Mouse (Mus musculus) forebrain, postnatal 0 days (tissue): Measurements from ENCODE around the gene Tnfrsf8. TPM values are rescaled to one million over a fixed set of nuclear protein-coding genes. Genes with fewer than 3 reads are reported as not detected.
"Not testable (repeated sequence)": the region's sequence is repeated elsewhere in the genome, so short reads cannot be mapped to it uniquely, and the experiment has no call there.

ENCODE experiments used
- ATAC-seq: fragments of 200-750 bp; cut with Nextera tagmentation; 2 replicates; pipeline ENCODE4 v1.8.0; 2017; ENCODE audit warnings: mild to moderate bottlenecking, moderate library complexity
- DNase-seq: peaks from one replicate; pipeline ENCODE4 v3.0.0-alpha.2; 2015
- H3K27ac ChIP-seq: fragments of 300-500 bp; sonication (generic); 2 replicates; pipeline ENCODE4 v1.5.1; 2014; ENCODE audit warnings: low read depth, mild to moderate bottlenecking, antibody characterized with exemption, low read length, moderate library complexity, mixed read lengths
- H3K27me3 ChIP-seq: fragments of 300-500 bp; sonication (generic); 2 replicates; pipeline ENCODE4 v1.6.1; 2014; ENCODE audit warnings: mild to moderate bottlenecking, low read length, mixed read lengths; ENCODE audit not compliant: insufficient read depth
- H3K36me3 ChIP-seq: fragments of 300-500 bp; sonication (generic); 2 replicates; pipeline ENCODE4 v1.6.1; 2014; ENCODE audit warnings: mild to moderate bottlenecking, moderate library complexity; ENCODE audit not compliant: insufficient read depth
- H3K4me1 ChIP-seq: fragments of 300-500 bp; sonication (generic); 2 replicates; pipeline ENCODE4 v1.6.1; 2014; ENCODE audit warnings: antibody characterized with exemption; ENCODE audit not compliant: insufficient read depth
- H3K4me2 ChIP-seq: fragments of 300-500 bp; sonication (generic); 2 replicates; pipeline ENCODE4 v1.6.1; 2014; ENCODE audit warnings: low read depth, mild to moderate bottlenecking, moderate library complexity
- H3K4me3 ChIP-seq: fragments of 300-500 bp; sonication (generic); 2 replicates; pipeline ENCODE4 v1.5.1; 2014; ENCODE audit warnings: low read depth, low read length, mixed read lengths
- H3K9ac ChIP-seq: fragments of 300-500 bp; sonication (generic); 2 replicates; pipeline ENCODE4 v1.6.1; 2014; ENCODE audit warnings: mild to moderate bottlenecking
- H3K9me3 ChIP-seq: fragments of 300-500 bp; sonication (generic); 2 replicates; pipeline ENCODE4 v1.6.1; 2016; ENCODE audit warnings: low read length
- CTCF ChIP-seq: sonication (generic); IDR thresholded peaks from 2 replicates; pipeline ENCODE4 v1.5.1; 2016; ENCODE audit warnings: antibody characterized with exemption, control low read depth, low read depth
- WGBS: fragments of 180-500 bp; shearing (Covaris S2); extraction: QIAGEN DNeasy Blood & Tissue Kit; methylation state at CpG from one replicate; pipeline ENCODE4 v1.1.7; 2014; 5-methylcytosine and 5-hydroxymethylcytosine counted together
- polyA plus RNA-seq: library from polyadenylated mRNA; unstranded; fragments of >200 nt; fragmentation: Nextera tagmentation; extraction: Ambion mirVana; gene quantifications from 2 replicates; pipeline ENCODE4 v1.2.1, GENCODE M21; 2015
- total RNA-seq: library from RNA; depleted of rRNA; stranded (reverse); fragments of >200 nt; gene quantifications from 2 replicates; pipeline ENCODE4 v1.2.3, GENCODE M21; 2014; rRNA removed

Gene Tnfrsf8
- 1.1 and 3.3 TPM in 2 replicates for total RNA-seq
- polyA plus RNA-seq = 0.80 and 1.5 TPM in 2 replicates

DNA sequence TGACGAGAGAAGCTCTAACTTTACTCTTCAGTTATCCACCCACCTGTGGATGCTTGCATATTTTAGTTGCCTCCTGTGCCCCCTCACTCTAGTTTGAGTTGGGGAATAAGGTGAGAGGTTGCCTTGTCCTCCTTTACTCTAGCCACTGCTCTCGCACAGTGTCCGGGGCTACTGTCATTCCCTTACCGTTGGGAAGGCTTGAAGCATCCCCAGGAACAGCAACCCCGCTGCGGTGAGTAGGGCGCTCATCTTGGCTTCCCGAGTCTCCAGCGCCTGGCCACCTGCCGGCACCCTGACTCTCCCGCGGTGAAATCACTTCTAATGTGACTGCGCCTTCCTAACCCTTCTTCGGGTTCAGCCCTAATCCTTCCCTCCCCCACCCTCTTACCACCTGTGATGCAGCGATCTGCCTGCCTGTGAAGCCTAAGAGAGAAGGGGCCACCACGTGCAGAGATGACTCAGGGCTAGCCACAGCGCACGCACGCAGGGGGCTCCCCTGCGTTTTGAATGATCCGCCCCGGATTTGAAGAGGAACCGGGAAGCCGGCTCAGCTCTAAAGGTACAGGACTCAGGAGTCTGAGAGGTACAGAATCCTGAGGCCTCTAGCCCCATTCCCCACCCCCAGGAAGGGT lies at the start of gene Tnfrsf8:
Gene Tnfrsf8, minus strand, starts transcription at position 329 of the 632 bp plus-strand sequence.
- ATAC-seq (no peak), DNase-seq (no peak)
- no peak for TF ChIP-seq CTCF
- H3K27me3 ChIP-seq = no peaks in the 10 kb centered on the region
- H3K36me3 ChIP-seq = no peaks in the 10 kb centered on the region
- no peak within 1 kb of the TSS for H3K4me2 ChIP-seq
- H3K4me1 ChIP-seq = no peaks in the 10 kb centered on the region
- no peaks in the 10 kb centered on the region for H3K9me3 ChIP-seq
- no peak within 1 kb of the TSS for H3K4me3 ChIP-seq
- no peak within 1 kb of the TSS for H3K27ac ChIP-seq
- WGBS = 2% methylated on average over 24 of the region's 24 CpGs
- H3K9ac ChIP-seq = no peak within 1 kb of the TSS

DNA sequence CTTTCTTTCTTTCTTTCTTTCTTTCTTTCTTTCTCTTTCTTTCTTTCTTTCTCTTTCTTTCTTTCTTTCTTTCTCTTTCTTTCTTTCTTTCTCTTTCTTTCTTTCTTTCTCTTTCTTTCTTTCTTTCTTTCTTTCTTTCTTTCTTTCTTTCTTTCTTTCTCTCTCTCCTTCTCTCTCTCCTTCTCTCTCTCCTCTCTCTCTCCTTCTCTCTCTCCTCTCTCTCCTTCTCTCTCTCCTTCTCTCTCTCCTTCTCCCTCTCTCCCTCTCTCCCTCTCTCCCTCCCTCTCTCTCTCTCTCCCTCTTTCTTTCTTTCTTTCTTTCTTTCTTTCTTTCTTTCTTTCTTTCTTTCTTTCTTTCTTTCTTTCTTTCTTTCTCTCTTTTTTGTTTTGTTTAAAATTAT lies 46.7 kb upstream of the Tnfrsf8 start:
- not testable (repeated sequence) for H3K4me3 ChIP-seq, H3K4me1 ChIP-seq, H3K9ac ChIP-seq, H3K27ac ChIP-seq, H3K36me3 ChIP-seq, DNase-seq, ATAC-seq, H3K4me2 ChIP-seq, H3K27me3 ChIP-seq, H3K9me3 ChIP-seq

DNA sequence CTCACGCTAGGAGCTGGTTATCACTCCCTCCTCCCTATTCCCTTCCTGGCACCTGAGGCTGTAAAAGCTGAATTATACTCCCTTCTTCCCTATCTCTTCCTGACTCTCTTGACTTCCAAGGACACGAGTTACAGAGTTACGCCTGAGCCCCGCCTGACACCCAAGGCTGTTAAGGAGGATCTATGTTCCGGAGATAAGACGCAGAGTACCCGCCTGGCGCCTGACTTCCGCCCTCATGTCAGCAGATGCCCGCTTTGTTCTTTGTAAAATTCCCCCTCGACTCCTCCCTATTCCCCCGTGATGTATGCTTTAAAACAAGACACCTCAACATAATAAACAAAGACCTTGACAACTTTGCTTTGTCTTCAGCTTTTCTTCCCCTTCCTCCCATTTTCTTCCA lies 46.1 kb upstream of the Tnfrsf8 start:
- ATAC-seq (no peak), DNase-seq (no peak)
- no peaks in the 10 kb centered on the region for H3K27me3 ChIP-seq
- no peak overlapping the region for H3K4me2 ChIP-seq
- H3K4me1 ChIP-seq = no peaks in the 10 kb centered on the region
- H3K36me3 ChIP-seq = no peaks in the 10 kb centered on the region
- 50% methylated on average over 12 of the region's 12 CpGs for WGBS
- TF ChIP-seq CTCF = no peak
- no peaks in the 10 kb centered on the region for H3K9me3 ChIP-seq
- no peak overlapping the region for H3K27ac ChIP-seq
- H3K9ac ChIP-seq = no peak overlapping the region
- no peak overlapping the region for H3K4me3 ChIP-seq

DNA sequence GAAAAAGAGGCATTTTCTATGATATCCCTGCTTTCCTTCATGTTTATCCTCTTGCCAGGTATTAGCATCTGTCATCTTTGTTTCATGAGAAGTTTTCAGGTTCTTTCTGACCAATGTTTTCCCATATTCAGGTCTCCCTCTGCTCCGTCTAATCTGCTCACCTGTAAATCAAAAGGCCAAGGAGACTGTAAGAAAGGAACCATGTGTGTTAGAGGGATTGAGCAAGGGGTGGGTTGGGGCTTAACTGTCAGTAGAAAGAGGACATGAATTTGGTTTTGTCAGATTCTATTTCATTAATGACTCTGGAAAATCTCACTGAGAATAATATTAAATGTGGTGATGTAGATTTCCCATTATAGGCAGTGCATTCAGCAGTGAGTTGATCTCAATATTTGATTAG lies 45.6 kb upstream of the Tnfrsf8 start:
- Histone ChIP-seq H3K9me3 (no peaks in the 10 kb centered on the region), H3K4me2 (no peak overlapping the region), H3K27me3 (no peaks in the 10 kb centered on the region), H3K36me3 (no peaks in the 10 kb centered on the region), H3K9ac (no peak overlapping the region), H3K4me1 (no peaks in the 10 kb centered on the region), H3K27ac (no peak overlapping the region), H3K4me3 (no peak overlapping the region)
- no peak for TF ChIP-seq CTCF
- no peak for DNase-seq
- WGBS = 74% methylated on average over 1 of the region's 1 CpGs
- no peak for ATAC-seq

DNA sequence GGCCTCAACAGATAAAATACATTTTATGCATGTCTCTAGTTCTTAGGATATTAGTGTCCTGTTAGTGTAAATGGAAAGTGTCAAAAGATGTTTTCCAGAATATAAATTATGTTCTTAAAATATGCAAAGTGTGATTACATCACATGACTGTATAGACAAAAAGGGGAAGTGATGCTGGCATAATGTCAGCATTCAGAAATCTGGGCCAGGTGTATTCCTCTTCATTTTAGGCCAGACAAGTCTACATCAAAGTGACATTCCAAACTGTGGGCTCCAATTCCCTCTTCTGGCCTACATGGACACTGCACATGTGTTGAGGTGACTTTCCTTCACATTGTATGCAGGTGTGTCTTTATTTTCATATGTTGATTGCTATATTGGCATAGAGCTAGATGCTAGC lies 41.3 kb upstream of the Tnfrsf8 start:
- H3K4me1 ChIP-seq = no peaks in the 10 kb centered on the region
- no peaks in the 10 kb centered on the region for H3K36me3 ChIP-seq
- TF ChIP-seq CTCF = no peak
- no peak overlapping the region for H3K4me2 ChIP-seq
- no peak overlapping the region for H3K9ac ChIP-seq
- no peak for ATAC-seq
- no peak overlapping the region for H3K27ac ChIP-seq
- no peaks in the 10 kb centered on the region for H3K27me3 ChIP-seq
- no peak for DNase-seq
- no peaks in the 10 kb centered on the region for H3K9me3 ChIP-seq
- no peak overlapping the region for H3K4me3 ChIP-seq

DNA sequence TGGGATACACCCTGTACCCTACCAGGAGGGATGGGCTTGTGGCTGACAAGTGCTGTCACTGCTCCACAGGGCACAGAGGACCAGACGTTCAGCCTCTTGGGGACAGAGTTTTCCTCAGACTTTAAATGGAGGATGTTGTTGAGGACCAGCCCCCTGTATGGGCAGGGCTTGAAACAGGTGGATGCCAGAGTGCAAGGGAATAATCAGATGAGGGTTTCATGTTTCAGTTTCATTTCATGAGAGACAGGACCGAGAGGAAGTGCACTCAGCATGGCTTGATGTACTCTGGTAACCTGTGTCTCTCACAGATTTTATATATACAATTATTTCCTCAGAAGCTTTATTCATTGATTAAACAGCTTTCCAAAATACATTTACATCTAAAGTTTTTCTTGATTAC lies 38.9 kb upstream of the Tnfrsf8 start:
- H3K36me3 ChIP-seq = no peaks in the 10 kb centered on the region
- 46% methylated on average over 2 of the region's 2 CpGs for WGBS
- ATAC-seq (no peak), DNase-seq (no peak)
- no peaks in the 10 kb centered on the region for H3K27me3 ChIP-seq
- TF ChIP-seq CTCF = no peak
- no peak overlapping the region for H3K4me2 ChIP-seq
- H3K4me3 ChIP-seq = no peak overlapping the region
- H3K27ac ChIP-seq = no peak overlapping the region
- H3K9me3 ChIP-seq = no peaks in the 10 kb centered on the region
- no peaks in the 10 kb centered on the region for H3K4me1 ChIP-seq
- no peak overlapping the region for H3K9ac ChIP-seq

DNA sequence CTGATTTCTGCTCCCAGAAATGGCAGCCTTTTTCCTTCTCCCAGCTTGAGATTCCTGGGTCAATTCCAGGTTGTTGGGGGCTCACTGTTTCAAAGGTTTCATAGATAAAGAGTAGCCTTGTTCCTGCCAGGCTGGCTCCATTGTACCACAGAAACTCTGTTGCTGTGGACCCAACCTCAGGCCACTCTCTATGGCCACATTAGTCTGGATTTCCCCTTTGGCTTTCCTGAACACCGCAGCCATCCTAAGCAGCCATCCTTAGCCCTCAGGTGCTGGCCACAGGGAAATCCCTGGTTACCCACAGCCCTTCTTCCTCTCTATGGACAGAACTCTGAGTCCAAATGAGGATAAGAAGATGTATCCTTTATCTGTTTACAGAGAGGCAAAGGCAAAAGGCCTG lies 30.0 kb upstream of the Tnfrsf8 start:
- Histone ChIP-seq H3K4me2 (no peak overlapping the region), H3K9ac (no peak overlapping the region), H3K36me3 (no peaks in the 10 kb centered on the region), H3K4me3 (no peak overlapping the region), H3K9me3 (no peaks in the 10 kb centered on the region), H3K27me3 (no peaks in the 10 kb centered on the region), H3K27ac (no peak overlapping the region), H3K4me1 (no peaks in the 10 kb centered on the region)
- 100% methylated on average over 1 of the region's 1 CpGs for WGBS
- TF ChIP-seq CTCF = no peak
- ATAC-seq (no peak), DNase-seq (no peak)
